Mouse (Mus musculus): ENCODE data around the gene Ahnak. TPM values are rescaled to one million over a fixed set of nuclear protein-coding genes. Genes with fewer than 3 reads are reported as not detected.

Ahnak gene
- polyA plus RNA-seq, 1 experiment from 2014 or later = 30.6 TPM

DNA sequence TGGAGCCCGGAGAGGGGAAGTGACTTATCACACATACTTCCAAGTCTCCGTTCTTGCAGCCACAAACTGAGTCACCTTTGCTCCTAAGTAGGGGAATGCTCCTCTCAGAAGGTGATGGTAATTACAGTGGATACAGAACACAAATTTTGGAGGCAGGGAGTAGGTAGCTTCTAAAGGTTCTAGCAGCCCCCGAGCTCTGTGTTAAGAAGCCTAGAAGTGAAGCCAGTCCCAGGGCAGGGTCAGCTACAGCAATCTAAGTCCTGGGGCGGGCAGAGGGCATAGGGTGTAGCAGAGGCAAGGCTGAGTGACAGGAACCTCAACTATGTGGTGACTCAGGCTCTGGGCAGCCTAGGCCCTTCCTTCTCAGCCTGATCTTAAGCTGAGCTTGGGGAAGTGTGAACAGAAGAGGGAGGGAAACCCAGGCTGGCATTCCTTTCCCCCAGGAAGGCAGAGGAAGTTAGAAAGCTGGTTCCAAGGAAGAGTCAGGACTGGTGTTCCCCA, 5.9 kb upstream of the Ahnak start:
- H3K9me3 ChIP-seq (ENCODE audit: control insufficient read depth, low read length) = no peaks in the 10 kb centered on the region
- peaks cover 29% of the 10 kb centered on the region for H3K36me3 ChIP-seq (ENCODE audit: control insufficient read depth, insufficient read depth, low read length)
- peaks cover 42 to 60% of the 10 kb centered on the region in 2 experiments for H3K4me1 ChIP-seq (ENCODE audit: control insufficient read depth in 2 of 2, insufficient read depth in 2 of 2, low read length in 2 of 2)
- no peak overlapping the region for H3K4me2 ChIP-seq (ENCODE audit: low read length)
- ATAC-seq (ENCODE audit: insufficient number of reproducible peaks, insufficient read depth, low FRiP score, low read depth) = 0 out of 2 replicates have a peak, but pooled peaks have one; percentile 45
- H3K9ac ChIP-seq (ENCODE audit: low read length) = 0 out of 2 replicates have a peak overlapping the region, but pooled peaks have one; percentile 5
- H3K4me3 ChIP-seq (ENCODE audit: control insufficient read depth in 1 of 2, insufficient read depth in 1 of 2, low read depth in 1 of 2, low read length in 2 of 2) = no peak overlapping the region
- peak overlapping the region; percentile 15 to 24; a peak in 2 of 4 replicates for H3K27ac ChIP-seq (replicated peaks in 1 of 2; ENCODE audit: control insufficient read depth in 1 of 2, insufficient read depth in 1 of 2, low read depth in 2 of 2, low read length in 2 of 2)
- no peaks in the 10 kb centered on the region for H3K27me3 ChIP-seq (ENCODE audit: control insufficient read depth, insufficient read depth, low read length)
- WGBS = 7% methylated on average over 4 of the region's 4 CpGs

DNA sequence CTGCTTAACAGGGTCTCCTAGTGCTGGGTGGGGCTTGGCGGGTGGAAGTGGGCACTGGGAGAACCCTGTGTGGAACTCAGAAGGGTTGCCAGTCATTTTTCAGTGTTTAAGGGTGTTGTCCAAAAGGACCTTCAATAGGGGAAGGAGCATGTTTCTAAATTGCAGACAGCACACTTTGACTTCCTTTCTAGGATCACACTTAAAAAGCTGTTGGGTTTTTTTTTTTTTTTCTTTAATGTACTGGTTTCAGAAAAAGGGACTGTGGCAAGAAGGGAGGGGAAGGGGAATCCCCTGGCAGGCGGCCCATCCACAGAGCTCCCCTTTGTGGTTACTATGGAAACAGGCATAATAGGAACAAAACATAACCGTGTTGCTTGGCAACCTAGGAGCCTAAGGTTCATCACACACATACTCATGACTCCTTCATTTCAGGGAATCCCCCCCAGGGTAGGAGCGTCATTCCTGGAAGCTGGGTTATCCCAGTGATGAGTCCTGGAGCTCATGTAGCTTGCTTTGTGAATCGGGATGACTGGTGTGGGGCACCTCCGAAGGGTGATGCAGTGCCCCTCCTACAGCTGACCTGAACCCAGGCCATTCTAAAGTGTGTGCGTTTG, 4.7 kb upstream of the Ahnak start:
- 21% methylated on average over 7 of the region's 7 CpGs for WGBS
- Histone ChIP-seq H3K27ac (replicated peaks in 1 of 2; ENCODE audit: control insufficient read depth in 1 of 2, insufficient read depth in 1 of 2, low read depth in 2 of 2, low read length in 2 of 2) (no peak overlapping the region; a peak in 1 of 4 replicates), H3K27me3 (ENCODE audit: control insufficient read depth, insufficient read depth, low read length) (no peaks in the 10 kb centered on the region), H3K4me2 (ENCODE audit: low read length) (no peak overlapping the region), H3K4me3 (ENCODE audit: control insufficient read depth in 1 of 2, insufficient read depth in 1 of 2, low read depth in 1 of 2, low read length in 2 of 2) (no peak overlapping the region), H3K36me3 (ENCODE audit: control insufficient read depth, insufficient read depth, low read length) (peaks cover 17% of the 10 kb centered on the region), H3K9me3 (ENCODE audit: control insufficient read depth, low read length) (no peaks in the 10 kb centered on the region), H3K4me1 (ENCODE audit: control insufficient read depth in 2 of 2, insufficient read depth in 2 of 2, low read length in 2 of 2) (peaks cover 49 to 67% of the 10 kb centered on the region in 2 experiments), H3K9ac (ENCODE audit: low read length) (no peak overlapping the region)
- no peak for ATAC-seq (ENCODE audit: insufficient number of reproducible peaks, insufficient read depth, low FRiP score, low read depth)

DNA sequence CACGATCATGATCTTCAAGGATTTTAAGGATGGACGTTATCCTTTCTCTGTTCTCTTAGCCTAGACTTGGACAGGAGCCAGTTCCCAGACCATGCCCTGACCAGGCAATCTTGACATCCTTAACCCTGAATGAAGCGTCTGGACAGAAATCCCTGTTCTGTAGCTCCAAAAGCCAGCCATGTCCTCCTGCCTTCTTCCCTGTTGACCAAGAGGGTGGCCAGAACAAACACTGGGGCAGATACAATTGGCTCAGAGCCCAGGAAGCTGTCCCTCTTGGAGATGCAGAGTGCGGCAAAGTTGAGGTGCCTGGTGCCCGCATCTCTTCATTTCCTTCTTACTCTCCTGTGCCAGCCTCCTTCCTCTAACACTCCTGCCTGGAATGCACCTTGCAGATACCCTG, 3.2 kb upstream of the Ahnak start:
- Histone ChIP-seq H3K9ac (ENCODE audit: low read length) (no peak overlapping the region), H3K4me1 (ENCODE audit: control insufficient read depth in 2 of 2, insufficient read depth in 2 of 2, low read length in 2 of 2) (peaks cover 51 to 70% of the 10 kb centered on the region in 2 experiments), H3K4me3 (ENCODE audit: control insufficient read depth in 1 of 2, insufficient read depth in 1 of 2, low read depth in 1 of 2, low read length in 2 of 2) (no peak overlapping the region), H3K4me2 (ENCODE audit: low read length) (no peak overlapping the region), H3K36me3 (ENCODE audit: control insufficient read depth, insufficient read depth, low read length) (peaks cover 3% of the 10 kb centered on the region; the same call in 1 of the 2 replicates), H3K9me3 (ENCODE audit: control insufficient read depth, low read length) (no peaks in the 10 kb centered on the region), H3K27ac (replicated peaks in 1 of 2; ENCODE audit: control insufficient read depth in 1 of 2, insufficient read depth in 1 of 2, low read depth in 2 of 2, low read length in 2 of 2) (no peak overlapping the region; a peak in 1 of 4 replicates), H3K27me3 (ENCODE audit: control insufficient read depth, insufficient read depth, low read length) (no peaks in the 10 kb centered on the region)
- no peak for ATAC-seq (ENCODE audit: insufficient number of reproducible peaks, insufficient read depth, low FRiP score, low read depth)
- 42% methylated on average over 5 of the region's 5 CpGs for WGBS

DNA sequence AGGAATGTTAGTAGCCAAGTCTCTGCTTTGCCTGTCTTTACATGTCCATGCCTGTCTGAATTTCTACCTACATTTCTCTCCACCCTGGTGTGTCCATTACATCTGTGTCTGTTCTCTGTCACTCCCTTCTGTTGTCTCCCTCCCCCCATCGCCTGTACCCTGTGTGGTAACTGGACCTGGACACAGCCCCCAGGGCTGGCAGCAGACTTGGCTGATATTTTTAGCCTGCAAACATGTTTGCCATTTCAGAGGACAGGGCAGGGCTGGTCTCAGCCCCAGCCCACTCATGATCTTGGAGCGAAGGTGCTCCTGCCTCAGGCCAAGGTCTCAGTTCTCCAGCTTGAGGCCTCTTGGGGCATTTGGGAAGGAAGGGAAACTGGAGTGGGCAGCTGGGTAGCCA, 1.3 kb upstream of the Ahnak start:
- H3K9ac ChIP-seq (ENCODE audit: low read length) = peak overlapping the region; percentile 97
- no peak overlapping the region for H3K4me3 ChIP-seq (ENCODE audit: control insufficient read depth in 1 of 2, insufficient read depth in 1 of 2, low read depth in 1 of 2, low read length in 2 of 2)
- no peaks in the 10 kb centered on the region for H3K36me3 ChIP-seq (ENCODE audit: control insufficient read depth, insufficient read depth, low read length)
- peak overlapping the region; percentile 97 to 98 for H3K27ac ChIP-seq (replicated peaks in 1 of 2; ENCODE audit: control insufficient read depth in 1 of 2, insufficient read depth in 1 of 2, low read depth in 2 of 2, low read length in 2 of 2)
- H3K4me1 ChIP-seq (ENCODE audit: control insufficient read depth in 2 of 2, insufficient read depth in 2 of 2, low read length in 2 of 2) = peaks cover 60 to 74% of the 10 kb centered on the region in 2 experiments
- peak; percentile 20 for ATAC-seq (ENCODE audit: insufficient number of reproducible peaks, insufficient read depth, low FRiP score, low read depth)
- no peaks in the 10 kb centered on the region for H3K27me3 ChIP-seq (ENCODE audit: control insufficient read depth, insufficient read depth, low read length)
- no peaks in the 10 kb centered on the region for H3K9me3 ChIP-seq (ENCODE audit: control insufficient read depth, low read length)
- peak overlapping the region; percentile 77 for H3K4me2 ChIP-seq (ENCODE audit: low read length)
- WGBS = 19% methylated on average over 2 of the region's 2 CpGs

DNA sequence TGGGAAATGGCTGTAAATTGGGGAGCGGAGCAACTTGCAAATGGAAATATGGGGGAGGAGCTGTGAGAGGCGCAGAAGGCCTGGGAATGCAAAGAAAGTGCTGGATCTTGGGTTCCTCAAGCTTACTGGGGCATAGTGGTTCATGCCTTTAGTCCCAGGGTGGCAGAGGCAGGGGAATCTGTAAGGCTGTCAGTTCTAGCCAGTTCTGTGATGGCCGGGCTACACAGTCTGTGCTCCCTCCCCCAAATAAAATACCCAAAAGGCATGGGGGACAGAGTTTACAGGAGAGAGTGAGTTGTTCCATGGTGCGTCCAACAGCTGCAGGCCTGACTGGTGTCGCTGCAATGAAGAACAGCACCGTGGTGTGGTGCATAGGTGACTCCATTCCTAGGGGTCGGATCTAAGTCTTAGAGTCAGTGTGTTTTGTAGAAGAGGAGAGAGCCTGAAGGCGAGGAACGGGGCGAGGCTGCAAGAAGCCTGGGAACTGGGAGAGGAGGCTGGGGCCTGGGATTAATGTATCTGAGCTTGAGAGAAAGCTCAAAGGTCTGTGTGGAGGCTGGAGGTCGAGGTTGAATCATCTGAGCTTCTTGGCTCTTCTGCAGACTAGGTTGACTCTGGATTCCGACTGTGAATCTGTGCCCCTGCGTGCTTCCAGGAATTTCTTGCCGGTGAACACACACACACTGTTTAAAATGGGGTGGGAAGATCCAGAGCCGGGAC, 578 bp upstream of the Ahnak start:
- H3K9ac ChIP-seq (ENCODE audit: low read length) = peak overlapping the region; percentile 97
- H3K9me3 ChIP-seq (ENCODE audit: control insufficient read depth, low read length) = no peaks in the 10 kb centered on the region
- H3K4me3 ChIP-seq (ENCODE audit: control insufficient read depth in 1 of 2, insufficient read depth in 1 of 2, low read depth in 1 of 2, low read length in 2 of 2) = peak overlapping the region; percentile 87 to 94
- H3K4me2 ChIP-seq (ENCODE audit: low read length) = peak overlapping the region; percentile 77
- peak overlapping the region; percentile 97 to 98 for H3K27ac ChIP-seq (replicated peaks in 1 of 2; ENCODE audit: control insufficient read depth in 1 of 2, insufficient read depth in 1 of 2, low read depth in 2 of 2, low read length in 2 of 2)
- H3K4me1 ChIP-seq (ENCODE audit: control insufficient read depth in 2 of 2, insufficient read depth in 2 of 2, low read length in 2 of 2) = peaks cover 59 to 74% of the 10 kb centered on the region in 2 experiments
- 22% methylated on average over 15 of the region's 15 CpGs for whole genome bisulfite sequencing
- no peak for ATAC-seq (ENCODE audit: insufficient number of reproducible peaks, insufficient read depth, low FRiP score, low read depth)
- no peaks in the 10 kb centered on the region for H3K36me3 ChIP-seq (ENCODE audit: control insufficient read depth, insufficient read depth, low read length)
- no peaks in the 10 kb centered on the region for H3K27me3 ChIP-seq (ENCODE audit: control insufficient read depth, insufficient read depth, low read length)

DNA sequence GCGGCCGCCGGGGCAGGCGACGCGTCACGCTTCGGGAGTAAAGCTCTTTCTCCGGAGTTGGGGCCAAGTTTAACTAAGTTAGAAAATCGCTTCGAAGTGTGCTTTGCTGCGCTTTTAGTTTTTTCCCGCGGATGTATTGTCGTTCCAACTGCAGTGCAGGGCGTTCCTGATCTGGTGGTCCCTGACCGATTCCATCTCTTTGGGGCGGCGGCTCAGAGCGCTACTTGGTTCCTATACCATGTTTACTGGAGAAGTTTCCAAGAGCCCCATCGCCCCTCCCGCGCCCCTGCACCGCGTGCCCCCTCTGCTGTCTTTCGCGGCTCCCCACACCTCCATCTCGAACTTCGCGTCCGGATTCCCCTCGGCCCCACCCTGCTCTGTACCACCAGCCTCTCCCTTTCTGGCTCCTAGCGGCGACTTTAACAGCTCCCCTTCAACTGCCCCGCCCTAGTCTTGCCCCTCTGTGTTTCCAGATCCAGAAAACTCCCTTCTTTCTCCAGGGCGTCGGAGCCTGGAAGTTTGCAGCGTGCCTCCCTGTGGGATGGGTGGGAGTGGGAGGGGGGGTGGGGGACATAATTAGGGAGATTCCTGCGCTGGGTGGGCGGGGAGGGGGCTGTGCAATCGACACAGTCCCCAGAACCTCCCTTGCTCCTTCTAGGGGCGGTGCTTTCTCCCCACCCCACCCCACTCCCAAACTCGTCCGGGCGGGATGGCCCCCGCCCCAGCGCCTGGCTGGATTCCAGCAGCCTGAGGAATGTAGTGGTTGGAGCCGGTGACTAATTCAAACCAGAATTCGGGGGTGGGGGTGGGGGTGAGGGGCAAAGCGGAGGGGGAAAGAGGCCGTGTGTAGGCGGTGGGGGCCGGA, 715 bp downstream of the Ahnak start:
- Histone ChIP-seq H3K4me1 (ENCODE audit: control insufficient read depth in 2 of 2, insufficient read depth in 2 of 2, low read length in 2 of 2) (peaks cover 50 to 72% of the 10 kb centered on the region in 2 experiments), H3K4me2 (ENCODE audit: low read length) (peak overlapping the region; percentile 77), H3K27me3 (ENCODE audit: control insufficient read depth, insufficient read depth, low read length) (no peaks in the 10 kb centered on the region), H3K9ac (ENCODE audit: low read length) (peak overlapping the region; percentile 97), H3K27ac (replicated peaks in 1 of 2; ENCODE audit: control insufficient read depth in 1 of 2, insufficient read depth in 1 of 2, low read depth in 2 of 2, low read length in 2 of 2) (peak overlapping the region; percentile 97 to 98), H3K4me3 (ENCODE audit: control insufficient read depth in 1 of 2, insufficient read depth in 1 of 2, low read depth in 1 of 2, low read length in 2 of 2) (peak overlapping the region; percentile 87 to 94), H3K36me3 (ENCODE audit: control insufficient read depth, insufficient read depth, low read length) (no peaks in the 10 kb centered on the region), H3K9me3 (ENCODE audit: control insufficient read depth, low read length) (no peaks in the 10 kb centered on the region)
- ATAC-seq (ENCODE audit: insufficient number of reproducible peaks, insufficient read depth, low FRiP score, low read depth) = peak; percentile 72
- under 1% methylated on average over 53 of the region's 53 CpGs for WGBS

DNA sequence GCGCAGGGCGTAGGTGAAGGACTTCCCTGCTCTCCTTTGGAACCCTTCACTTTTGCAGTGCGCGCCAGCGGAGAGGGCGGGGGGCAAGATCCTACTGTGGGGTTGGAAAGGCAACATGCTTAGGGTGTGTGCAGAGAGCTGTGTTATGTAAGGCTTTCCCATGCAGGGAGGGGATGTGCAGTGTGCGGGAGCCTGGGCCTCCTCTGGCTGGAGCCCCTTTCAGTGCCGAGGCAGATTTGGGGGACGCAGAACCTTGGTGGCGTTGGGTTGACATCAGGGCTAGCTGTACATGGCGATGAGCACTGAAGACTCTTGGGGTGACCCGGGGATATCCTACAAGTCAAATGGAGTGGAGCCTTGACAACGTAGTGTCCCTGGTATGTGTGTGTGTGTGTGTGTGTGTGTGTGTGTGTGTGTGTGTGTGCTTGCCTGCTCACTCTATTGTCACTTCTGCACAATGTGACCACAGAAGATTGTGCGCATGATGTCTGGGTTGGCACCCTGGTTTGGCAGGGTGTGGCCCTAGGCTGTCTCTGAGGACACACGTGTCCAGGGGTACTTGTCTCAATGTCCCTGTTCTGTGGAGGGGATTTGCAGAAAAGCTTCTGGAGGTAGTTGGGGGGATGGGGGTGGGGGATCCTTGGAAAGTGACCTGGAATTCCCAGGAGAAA, 1.5 kb downstream of the Ahnak start:
- peak overlapping the region; percentile 81 to 98 for H3K27ac ChIP-seq (replicated peaks in 1 of 2; ENCODE audit: control insufficient read depth in 1 of 2, insufficient read depth in 1 of 2, low read depth in 2 of 2, low read length in 2 of 2)
- ATAC-seq (ENCODE audit: insufficient number of reproducible peaks, insufficient read depth, low FRiP score, low read depth) = peak; percentile 25; the same call in 1 of the 2 replicates
- H3K4me3 ChIP-seq (ENCODE audit: control insufficient read depth in 1 of 2, insufficient read depth in 1 of 2, low read depth in 1 of 2, low read length in 2 of 2) = peak overlapping the region; percentile 87 to 94
- peak overlapping the region; percentile 77 for H3K4me2 ChIP-seq (ENCODE audit: low read length)
- H3K9me3 ChIP-seq (ENCODE audit: control insufficient read depth, low read length) = no peaks in the 10 kb centered on the region
- H3K27me3 ChIP-seq (ENCODE audit: control insufficient read depth, insufficient read depth, low read length) = no peaks in the 10 kb centered on the region
- peak overlapping the region; percentile 97 for H3K9ac ChIP-seq (ENCODE audit: low read length)
- H3K4me1 ChIP-seq (ENCODE audit: control insufficient read depth in 2 of 2, insufficient read depth in 2 of 2, low read length in 2 of 2) = peaks cover 53 to 72% of the 10 kb centered on the region in 2 experiments
- 6% methylated on average over 15 of the region's 15 CpGs for WGBS
- no peaks in the 10 kb centered on the region for H3K36me3 ChIP-seq (ENCODE audit: control insufficient read depth, insufficient read depth, low read length)

Data from heart, embryonic 14.5 days (tissue).